Mouse (Mus musculus) ES-E14 (cell line): ENCODE data around the gene Pdlim7.

ENCODE experiments used
- CHD2 ChIP-seq: IDR thresholded peaks from 2 replicates; pipeline ENCODE4 v1.6.1; 2014; ENCODE audit warnings: mild to moderate bottlenecking, low read depth, low read length, inconsistent platforms
- HCFC1 ChIP-seq: IDR thresholded peaks from 2 replicates; pipeline ENCODE4 v1.6.1; 2012; ENCODE audit warnings: low read length, inconsistent platforms, borderline replicate concordance; ENCODE audit not compliant: insufficient read depth
- MAFK ChIP-seq: IDR thresholded peaks from 2 replicates; pipeline ENCODE4 v1.6.1; 2014; ENCODE audit warnings: mild to moderate bottlenecking, low read depth, low read length, inconsistent platforms; ENCODE audit not compliant: insufficient read depth
- ZC3H11A ChIP-seq: IDR thresholded peaks from 2 replicates; pipeline ENCODE4 v1.6.1; 2012; ENCODE audit warnings: low read depth, mild to moderate bottlenecking, inconsistent platforms, low read length, borderline replicate concordance
- ZNF384 ChIP-seq: IDR thresholded peaks from 2 replicates; pipeline ENCODE4 v1.6.1; 2012; ENCODE audit warnings: low read depth, low read length, inconsistent platforms

DNA sequence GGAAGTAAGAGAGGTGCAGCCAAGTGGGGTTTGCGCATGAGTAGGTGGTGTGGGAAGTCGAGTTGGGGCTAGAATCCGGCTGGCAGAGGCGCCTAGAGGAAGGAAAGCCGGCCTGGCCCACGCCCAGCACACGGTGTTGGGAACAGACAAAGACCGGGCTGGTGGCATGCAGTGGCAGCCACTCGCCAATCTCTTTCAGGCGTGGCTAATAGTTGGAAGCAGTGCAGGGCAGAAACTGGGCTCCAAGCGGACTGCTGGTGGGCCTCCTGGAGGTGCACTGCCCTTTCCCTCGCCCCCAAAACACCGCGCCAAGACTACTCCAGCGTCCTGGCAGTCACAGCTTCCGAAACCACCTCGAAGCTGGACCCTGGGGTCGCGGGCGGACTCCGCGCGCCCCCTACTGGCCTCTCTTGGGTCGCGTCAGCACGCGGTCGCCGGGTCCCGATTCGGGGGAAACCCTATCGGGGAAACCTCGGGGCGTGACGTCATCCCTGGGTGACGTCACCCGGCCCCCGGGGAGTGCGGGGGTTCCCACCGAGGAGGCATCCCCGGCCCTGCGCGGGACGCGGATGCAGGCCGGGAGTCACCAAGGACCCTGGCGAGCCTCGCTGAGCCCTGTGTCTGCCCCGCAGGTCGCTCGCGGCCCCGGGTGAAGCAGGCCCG is 42.2 kb downstream of the Pdlim7 start:
- TF ChIP-seq MAFK (no peak), ZNF384 (no peak), CHD2 (no peak), ZC3H11A (peak; percentile 31; the same call in 1 of the 2 replicates), HCFC1 (peak; percentile 63; the same call in 1 of the 2 replicates)
